Mouse (Mus musculus) erythroid progenitor cell, adult 5-6 weeks (primary cell): ENCODE measurements around the gene Gfm2. TPM values are rescaled to one million over a fixed set of nuclear protein-coding genes. Genes with fewer than 3 reads are reported as not detected.

ENCODE experiments used
- ATAC-seq: replicated peaks from 2 replicates; pipeline ENCODE4 v1.8.0; 2016; ENCODE audit warnings: moderate number of reproducible peaks, mild to moderate bottlenecking, moderate TSS enrichment, inconsistent platforms; ENCODE audit not compliant: poor library complexity, low FRiP score, severe bottlenecking
- total RNA-seq, 2 experiments: library from RNA; stranded (forward) in 1 of 2; stranded (reverse) in 1 of 2; fragments of 150-400 nt in 1 of 2; fragments of 186-747, 209-891 nt in 1 of 2; gene quantifications; 2 replicates each; pipeline versions ENCODE4 v1.2.3 to v1.2.4; 2015 to 2017; ENCODE audit warnings: low replicate concordance in 2 of 2

Gfm2 gene
- total RNA-seq, 2 experiments from 2014 or later = 6.3 to 8.2 TPM

DNA sequence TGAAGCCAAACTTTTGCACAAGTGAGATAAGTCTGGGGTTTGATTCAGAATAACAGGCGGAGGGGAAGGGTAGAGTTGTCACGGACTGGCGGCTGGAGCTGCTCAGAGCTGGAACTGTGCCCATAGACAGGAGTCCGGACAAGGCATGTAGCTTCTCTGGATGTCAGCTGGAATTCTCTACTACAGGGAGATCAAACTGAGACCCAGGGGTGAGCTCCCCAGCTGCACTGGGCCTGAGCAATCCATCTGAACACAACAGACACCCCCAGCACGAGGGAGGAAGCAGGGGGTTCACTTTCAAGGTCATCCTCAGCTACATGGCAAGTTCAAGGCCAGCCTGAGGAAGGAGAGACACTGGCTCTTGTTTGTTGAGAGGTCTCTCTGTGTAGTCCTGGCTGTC, 46.9 kb downstream of the Gfm2 start:
- ATAC-seq = no peak

DNA sequence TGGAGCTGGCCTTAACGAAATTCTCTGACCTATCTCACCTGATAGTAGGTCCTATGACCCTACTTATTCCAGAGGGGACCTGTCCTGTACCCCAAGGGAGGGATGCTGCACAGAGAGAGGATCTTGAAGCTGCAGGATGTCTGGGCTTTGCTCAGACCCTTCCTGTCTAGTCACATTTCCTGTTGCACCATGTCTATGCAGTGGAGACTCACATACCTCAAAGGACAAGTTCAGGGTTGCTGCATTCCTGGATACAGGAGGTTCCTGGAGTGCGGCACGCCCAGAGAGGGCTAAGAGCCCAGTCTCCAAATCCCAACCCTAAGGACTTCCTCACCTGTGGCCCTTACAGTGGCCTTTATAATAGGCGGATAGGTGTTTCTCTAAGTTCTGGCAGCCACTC, 48.6 kb downstream of the Gfm2 start:
- no peak for ATAC-seq

DNA sequence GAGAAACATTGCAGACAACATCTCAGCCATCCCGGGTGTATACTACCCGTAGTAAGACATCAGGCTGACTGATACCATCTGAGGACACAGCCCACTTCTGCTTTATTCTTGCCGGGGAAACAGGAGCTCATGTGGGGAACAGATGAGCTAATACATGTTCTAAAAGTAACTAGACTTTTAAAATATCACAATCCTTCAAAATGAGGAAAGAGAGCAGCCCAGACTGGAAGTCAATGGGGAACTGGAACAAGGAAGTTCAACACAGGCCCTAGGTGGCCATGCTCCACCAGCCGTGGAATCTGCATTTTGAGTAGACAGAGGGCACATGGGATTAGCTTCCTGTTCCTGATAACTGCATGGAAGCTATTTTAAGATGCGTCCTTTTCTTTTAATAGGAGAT, 50.0 kb downstream of the Gfm2 start:
- ATAC-seq = no peak

DNA sequence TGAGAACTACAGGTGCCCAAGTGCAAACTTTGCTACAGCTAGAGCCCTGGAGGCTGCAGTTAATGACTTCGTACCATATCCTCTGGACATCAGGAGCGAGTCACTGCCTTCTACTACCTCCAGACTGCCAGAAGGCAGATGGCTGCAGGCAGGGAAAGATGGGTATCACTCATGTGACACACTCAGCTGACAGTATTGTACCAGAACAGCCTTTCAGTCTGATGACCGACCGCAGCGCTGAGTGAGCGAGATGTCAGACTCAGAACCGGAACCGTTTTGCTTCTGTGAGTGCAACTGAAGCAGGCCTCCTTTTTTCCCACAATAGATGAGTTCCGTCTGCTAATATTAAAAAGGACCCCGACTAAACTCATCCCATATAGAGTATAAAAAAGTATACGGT, 54.9 kb downstream of the Gfm2 start:
- ATAC-seq = no peak

DNA sequence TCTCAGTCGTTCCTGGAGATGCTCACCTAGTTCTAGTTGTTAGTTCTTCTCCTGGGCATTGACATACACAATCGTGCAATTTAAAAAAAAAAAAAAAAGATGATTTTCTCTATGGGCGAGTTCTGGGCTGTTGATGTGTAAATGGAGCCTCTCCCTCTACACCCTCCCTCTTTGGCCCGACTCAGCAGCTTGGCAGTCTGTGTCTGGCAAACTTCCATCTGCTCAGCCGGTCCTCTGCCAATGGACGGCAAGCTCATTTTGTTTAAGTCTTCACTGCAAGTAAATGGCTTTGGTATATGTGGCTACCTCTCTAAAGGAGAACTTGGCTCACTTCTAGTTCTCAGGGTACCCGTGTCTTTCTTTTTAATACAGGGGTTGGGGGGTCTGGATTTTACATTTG, 55.7 kb downstream of the Gfm2 start:
- ATAC-seq = no peak

DNA sequence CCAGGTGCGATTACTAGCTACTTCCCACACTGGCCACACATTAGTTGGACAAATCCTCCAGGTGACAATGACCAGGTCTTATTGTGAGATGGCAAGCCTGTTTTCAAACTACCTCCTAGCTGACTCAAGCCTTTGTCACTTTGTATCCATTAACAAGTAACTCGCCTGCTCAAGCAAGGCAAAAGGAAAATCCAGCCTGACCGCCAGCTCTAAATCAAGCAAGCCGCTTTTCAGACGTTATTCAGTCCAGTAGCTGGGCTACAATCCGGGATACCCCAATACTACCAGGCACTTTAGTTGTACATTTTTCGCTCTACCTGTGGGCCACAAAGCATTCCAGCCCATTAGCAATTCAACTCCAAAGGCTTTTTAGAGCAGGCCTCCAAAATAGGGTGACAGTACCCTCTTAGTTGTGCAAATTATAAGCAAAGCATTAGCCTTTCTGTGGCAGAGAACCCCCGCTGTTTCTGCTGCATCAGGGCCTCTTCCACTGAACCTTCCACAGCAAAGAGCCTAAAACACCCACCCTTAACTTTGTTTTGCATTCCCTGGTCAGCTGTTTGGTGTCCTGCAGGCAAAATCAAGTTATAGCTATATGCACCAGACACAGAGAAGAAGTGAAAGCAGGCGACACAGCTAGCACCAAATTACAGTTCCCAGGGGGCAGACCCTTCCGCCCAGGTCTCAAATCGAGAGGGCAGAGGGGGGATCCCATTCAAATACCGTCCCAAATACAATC, 58.6 kb downstream of the Gfm2 start:
- no peak for ATAC-seq

DNA sequence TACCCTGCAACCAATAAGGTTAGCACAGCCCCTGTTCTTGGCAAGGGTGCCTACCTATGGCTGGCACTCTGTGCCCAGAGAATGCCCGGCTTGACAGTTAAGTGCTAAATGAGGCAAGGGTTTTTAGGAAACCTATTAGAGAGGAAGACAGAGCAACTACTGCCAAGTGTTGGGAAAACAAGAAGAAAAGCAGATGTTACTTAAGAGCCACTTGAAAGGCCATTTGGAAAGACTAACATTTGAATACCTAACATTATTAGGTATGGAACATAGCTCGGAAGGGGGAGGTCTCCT, 59.1 kb downstream of the Gfm2 start:
- no peak for ATAC-seq

DNA sequence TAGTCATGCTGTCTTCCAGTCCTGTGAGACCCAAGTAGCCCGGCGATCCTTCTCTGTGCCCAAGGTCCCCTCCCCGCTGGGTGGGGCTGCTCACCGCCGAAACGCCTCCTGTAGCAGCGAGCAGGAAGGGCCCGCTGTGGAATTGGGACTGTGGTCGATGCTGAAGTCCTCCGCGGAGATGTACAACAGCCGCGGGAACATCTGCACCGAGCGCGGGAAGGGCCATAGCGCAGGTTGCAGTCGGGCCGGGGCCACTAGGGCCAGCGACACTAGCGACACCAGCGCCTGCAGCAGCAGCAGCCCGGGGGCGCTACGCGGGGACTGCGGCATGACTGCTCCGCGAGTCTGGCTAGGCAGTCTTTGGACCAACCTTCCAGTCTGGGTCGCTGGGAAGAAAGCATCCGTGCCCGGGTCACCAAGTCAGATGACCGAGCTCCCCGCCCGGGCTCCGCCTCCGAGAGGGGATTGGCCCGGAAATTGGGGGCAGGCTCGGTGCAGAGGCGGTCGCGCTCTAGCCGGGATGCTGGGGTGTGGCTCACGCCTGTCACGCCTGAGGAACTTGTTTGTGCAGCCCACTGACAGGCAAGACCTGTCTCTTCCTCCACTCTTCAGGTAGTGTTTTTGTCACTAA, 60.3 kb downstream of the Gfm2 start, which contains the start of gene Hexb:
TSS of gene Hexb (minus strand) at position 426 of the 631 bp plus-strand sequence.
- ATAC-seq = peak; percentile 93

DNA sequence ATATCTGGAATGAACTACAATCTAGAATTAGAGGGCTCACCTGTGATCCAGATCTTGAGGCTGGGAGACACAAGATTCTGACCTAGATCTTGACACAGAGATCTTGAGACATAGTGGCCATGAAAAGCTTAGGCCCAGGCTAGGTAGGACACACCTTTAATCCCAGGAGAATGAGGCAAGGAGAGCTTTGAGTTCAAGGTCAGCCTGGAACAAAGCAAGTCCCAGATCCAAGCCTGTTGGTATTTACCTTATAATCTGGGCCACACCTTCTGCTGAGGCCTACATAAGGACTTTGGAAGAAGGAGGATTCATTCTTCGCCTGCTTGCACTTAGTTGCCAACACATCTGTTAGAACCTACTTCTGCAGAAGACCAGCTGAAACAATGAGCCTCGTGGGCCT, 61.4 kb downstream of the Gfm2 start:
- ATAC-seq = no peak

DNA sequence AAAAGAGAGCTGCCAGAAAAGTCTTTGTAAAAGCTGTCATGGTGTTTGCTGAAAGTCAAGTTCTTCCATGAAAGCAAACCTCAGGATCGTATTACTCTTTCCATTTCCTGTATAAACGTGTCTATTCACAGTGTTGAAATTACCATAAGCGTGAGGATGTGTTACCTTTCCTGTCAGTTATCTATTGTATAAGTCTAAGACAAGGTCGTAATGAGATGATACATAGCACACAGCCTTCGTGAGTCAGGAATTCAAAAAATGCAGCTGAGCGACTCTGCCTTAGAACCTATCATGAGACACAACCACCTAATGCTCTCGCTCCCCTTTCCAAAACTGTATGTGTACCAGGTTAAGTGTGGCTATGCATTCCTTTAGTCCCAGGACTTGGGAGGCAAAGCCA, 63.3 kb downstream of the Gfm2 start:
- ATAC-seq = no peak

DNA sequence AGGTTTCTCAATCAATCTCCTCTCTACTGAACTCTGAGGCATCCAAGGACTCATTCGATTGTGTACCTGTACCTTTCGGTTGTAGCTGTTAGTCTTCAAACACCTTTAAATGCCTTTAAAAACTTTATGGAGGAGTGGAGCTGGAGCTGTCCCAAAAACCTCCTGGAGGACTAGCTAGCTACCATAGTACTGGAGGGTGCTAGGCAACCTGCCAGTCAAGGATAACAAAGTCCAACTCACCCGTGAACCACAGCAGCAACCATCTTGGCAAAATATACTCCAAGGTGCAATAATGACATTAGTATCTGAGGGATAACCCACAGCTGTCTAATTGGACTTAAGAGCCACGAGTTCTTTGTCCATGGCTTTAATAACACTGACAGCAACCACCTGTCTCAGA, 64.2 kb downstream of the Gfm2 start:
- ATAC-seq = no peak

DNA sequence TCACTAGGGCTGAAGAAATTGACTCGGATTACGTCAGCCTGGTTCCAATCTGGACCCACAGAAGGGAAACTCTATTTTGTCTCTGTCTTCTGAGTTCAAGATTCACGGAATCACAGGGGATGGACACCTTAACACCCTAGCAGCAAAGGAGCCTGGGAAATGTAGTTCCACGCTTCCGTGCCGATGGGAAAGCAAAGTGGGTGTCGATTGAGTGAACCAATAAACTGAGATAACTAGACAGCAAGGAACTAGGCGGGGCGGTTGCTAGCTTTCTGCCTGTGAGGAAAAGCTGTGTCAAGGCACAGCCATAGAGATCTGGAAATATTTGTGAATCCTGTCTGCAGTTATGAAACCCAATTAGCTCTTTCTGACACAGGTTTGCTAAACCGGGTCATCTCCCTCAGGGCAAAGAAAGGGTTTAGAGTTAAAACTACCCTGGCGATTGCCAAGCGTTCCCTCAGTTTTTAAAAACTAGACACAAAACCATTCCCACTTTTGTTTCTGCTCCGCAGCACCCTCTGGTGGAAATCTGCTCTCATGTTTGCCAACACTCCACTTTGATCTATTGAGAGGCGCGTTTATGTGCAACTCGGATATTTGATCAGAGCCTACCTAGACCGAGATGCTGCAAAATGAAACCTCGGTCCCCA, 67.4 kb downstream of the Gfm2 start:
- peak; percentile 81 for ATAC-seq

DNA sequence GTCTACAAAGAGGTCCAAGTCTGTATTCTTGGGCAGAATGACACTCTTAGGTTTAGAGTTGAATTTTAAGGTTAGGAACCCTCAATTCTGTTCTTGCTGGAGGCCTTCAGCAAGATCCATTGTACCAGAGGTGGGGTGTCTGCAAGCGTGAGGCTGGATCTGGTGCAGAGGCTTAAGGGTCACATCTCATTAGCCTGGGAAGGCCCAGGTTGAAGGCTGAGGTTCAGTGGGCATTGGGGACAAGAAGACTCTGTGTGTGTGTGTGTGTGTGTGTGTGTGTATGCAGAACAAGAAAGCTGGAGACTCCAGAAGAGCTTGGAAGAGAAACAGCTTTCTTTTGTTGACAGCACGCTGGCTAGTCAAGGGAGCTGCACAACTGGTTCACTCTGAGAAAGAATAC, 68.3 kb downstream of the Gfm2 start:
- no peak for ATAC-seq

DNA sequence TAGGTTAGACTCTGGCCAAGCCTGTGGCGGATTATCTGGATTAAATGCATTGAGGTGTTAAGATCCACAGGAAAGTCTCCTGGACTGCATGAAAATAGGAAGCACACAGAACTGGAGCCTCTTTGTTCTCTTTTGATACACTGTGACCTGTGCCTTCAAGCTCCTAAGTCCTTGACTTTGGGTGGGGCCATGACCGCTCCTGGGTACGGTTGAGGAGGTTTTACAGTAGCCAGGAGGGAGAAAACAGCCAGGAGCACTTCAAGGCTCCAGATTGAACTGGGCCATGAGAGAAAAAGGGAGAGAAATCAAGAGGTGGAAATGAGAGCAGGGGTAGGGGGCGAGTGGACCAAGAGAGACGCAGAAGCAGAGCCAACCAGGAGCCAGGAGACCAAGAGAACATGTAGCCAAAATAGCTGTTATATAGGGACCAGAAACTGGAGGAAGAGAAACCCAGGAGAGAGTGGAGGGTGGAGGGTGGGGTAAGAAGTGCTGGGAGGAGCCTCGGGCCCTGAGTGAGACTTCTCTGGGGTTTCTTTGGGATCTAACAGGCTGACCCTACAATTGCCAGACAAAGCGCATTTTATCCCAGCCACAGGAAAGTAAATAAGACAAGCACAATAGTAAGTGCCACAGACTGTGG, 69.9 kb downstream of the Gfm2 start:
- no peak for ATAC-seq

DNA sequence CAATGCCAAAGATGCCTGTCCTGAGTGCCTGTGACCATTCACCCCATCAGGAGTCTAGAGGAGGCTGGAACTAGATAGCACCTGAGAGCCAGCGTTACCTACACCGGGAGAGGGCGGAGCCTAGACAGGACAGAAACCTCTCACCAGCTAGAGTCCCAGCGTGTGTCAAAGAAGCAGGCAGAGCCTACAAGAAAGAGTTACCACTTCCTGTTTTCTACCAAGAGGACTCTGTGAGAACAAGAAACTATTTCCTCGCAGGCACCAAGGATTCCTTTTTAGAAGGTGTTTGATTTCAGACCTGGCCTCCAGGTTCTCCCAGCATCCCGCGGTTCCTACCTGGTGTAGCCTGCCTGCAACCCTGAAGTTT, 70.4 kb downstream of the Gfm2 start:
- no peak for ATAC-seq

DNA sequence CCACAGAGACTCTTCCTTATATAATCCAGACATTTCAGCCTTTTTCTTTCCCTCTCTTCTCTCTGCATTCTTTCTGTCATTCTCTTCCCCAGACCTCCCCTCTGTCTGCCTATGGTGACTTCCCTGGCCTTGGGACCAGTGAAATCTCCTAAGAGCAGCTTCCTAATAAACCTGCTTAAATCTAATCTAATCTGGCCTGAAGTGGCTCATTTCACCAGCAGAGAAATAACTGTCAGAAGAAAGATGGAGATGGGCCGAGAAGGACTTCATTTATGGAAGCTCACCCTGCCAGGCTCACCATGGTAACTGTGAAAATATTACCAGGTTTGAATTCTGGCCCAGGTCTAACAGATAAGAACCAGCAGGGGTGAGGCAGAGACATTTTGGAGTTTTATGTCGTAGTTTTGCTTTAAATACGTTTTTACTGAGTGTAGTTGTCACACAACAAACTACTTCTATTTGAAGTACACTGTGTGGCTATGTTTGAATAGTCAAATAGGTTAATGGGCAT, 70.8 kb downstream of the Gfm2 start:
- no peak for ATAC-seq

DNA sequence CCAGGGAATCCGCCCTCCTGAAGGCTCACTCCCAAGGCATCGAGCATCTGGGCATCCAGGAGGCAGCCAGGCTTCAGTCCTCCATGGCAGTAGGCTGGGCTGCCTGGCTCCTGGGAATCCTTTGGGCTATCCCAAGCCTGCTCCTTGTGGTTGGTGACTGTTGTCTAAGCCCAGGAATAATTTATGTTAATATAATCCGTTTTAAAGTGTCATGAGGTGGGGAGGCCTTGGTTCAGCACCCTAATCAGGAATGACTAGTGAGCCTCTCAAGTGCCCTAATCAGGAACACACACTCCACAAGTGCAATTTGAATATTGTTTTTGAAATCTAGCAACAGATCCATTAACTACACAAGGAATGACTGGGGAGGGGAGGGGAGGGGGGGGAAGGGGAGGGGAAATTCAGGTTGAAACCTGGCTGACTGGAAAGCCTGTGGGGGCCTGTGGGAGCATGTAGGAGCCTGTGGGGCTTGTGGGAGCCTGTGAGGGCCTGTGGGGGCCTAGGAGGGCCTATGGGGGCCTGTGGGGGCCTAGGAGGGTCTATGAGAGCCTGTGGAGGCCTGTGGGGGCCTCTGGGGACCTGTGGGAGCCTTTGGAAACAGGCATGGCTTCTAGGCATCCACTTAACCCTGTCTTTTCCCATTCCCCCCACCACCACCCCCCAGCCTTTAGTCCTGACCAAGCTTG, 77.0 kb downstream of the Gfm2 start:
- no peak for ATAC-seq

DNA sequence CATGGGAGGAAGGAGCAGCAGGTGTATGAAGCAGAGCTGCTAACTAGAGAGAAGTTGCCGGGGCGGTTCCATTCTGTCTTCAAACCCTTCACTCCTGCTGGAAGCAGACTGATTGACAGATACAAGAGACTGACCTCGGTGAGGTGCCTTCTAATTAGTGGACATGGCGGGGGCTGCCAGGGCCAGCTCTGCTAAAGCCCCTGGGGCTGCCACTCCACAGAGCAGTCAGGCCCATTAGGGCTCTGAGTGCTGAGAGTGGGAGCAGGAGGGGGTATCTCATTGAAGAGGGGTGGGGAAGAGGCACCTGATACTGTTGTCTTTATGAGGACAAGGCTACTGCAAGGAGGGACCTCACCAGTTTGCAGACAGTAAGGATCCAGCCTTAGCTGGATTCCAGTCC, 77.8 kb downstream of the Gfm2 start:
- ATAC-seq = no peak

DNA sequence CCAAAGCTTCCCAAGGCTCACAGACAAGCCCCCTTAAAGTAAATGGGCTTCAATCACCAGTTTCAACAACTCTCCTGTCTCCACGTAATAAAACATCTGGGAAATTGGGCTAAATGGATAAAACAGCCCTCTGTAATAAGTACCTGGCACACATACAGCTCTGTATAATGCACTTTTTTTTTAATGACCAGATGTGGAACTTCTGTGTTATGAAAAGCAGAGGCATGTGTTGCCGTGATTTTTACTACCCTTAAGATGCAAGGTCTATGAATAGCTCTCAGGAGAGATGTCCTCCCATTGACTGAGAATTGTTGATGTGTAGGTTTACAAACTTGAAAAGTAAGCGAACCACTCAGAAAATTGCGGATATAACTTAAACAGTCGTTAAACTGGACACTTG, 78.5 kb downstream of the Gfm2 start:
- ATAC-seq = no peak

DNA sequence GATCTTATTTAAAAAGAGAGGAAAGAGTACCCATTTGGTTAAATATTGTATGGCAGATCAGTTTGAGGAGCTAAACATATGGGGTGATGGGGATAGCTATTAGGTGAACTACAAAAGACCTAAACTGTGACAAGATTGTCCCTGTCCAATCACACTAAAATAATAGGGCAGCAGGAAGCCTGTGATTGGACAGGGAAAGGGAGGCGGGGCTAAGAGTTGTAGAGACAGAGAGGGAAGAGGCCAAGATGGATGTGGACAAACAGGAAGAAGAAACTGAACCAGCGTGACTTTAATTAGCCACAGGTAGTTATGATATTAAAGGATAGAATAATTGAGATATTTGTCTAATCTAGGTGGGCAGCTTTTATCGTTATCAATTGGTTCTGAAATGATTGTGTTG, 82.3 kb downstream of the Gfm2 start:
- no peak for ATAC-seq
